Mouse (Mus musculus) intestine, postnatal 0 days (tissue): ENCODE data around the gene Aplf. TPM values are rescaled to one million over a fixed set of nuclear protein-coding genes. Genes with fewer than 3 reads are reported as not detected.

Experiments used
- ATAC-seq: fragments of 200-750 bp; cut with Nextera tagmentation; 2 replicates; pipeline ENCODE4 v1.8.0; 2017; ENCODE audit warnings: mild to moderate bottlenecking, moderate TSS enrichment, moderate library complexity
- H3K27ac ChIP-seq: fragments of 300-500 bp; sonication (generic); 2 replicates; pipeline ENCODE4 v1.5.1; 2014; ENCODE audit warnings: mild to moderate bottlenecking, low read depth, low read length, moderate library complexity
- H3K27me3 ChIP-seq: fragments of 300-500 bp; sonication (generic); replicated peaks from 2 replicates; pipeline ENCODE4 v1.6.1; 2014; ENCODE audit warnings: low read length, mixed read lengths; ENCODE audit not compliant: control insufficient read depth, insufficient read depth
- H3K36me3 ChIP-seq: fragments of 300-500 bp; sonication (generic); 2 replicates; pipeline ENCODE4 v1.6.1; 2014; ENCODE audit warnings: mild to moderate bottlenecking, moderate library complexity; ENCODE audit not compliant: control insufficient read depth, insufficient read depth
- H3K4me1 ChIP-seq: fragments of 300-500 bp; sonication (generic); replicated peaks from 2 replicates; pipeline ENCODE4 v1.6.1; 2014; ENCODE audit warnings: antibody characterized with exemption, low read length, mixed read lengths; ENCODE audit not compliant: control insufficient read depth, insufficient read depth
- H3K4me2 ChIP-seq: fragments of 300-500 bp; sonication (generic); replicated peaks from 2 replicates; pipeline ENCODE4 v1.6.1; 2014; ENCODE audit warnings: low read depth, mild to moderate bottlenecking, moderate library complexity
- H3K4me3 ChIP-seq: fragments of 300-500 bp; sonication (generic); 2 replicates; pipeline ENCODE4 v1.5.1; 2014; ENCODE audit warnings: low read depth, low read length
- H3K9ac ChIP-seq: fragments of 300-500 bp; sonication (generic); 2 replicates; pipeline ENCODE4 v1.6.1; 2014; ENCODE audit warnings: mild to moderate bottlenecking, low read depth, low read length
- H3K9me3 ChIP-seq: fragments of 300-500 bp; sonication (generic); 2 replicates; pipeline ENCODE4 v1.6.1; 2016; ENCODE audit warnings: mixed run types; ENCODE audit not compliant: control insufficient read depth
- CTCF ChIP-seq: sonication (generic); IDR thresholded peaks from 2 replicates; pipeline ENCODE4 v1.5.1; 2016; ENCODE audit warnings: low read depth, mild to moderate bottlenecking, control low read depth, antibody characterized with exemption, moderate library complexity
- WGBS: fragments of 180-500 bp; shearing (Covaris S2); extraction: QIAGEN DNeasy Blood & Tissue Kit; methylation state at CpG from one replicate; pipeline ENCODE4 v1.1.7; 2014; 5-methylcytosine and 5-hydroxymethylcytosine counted together
- polyA plus RNA-seq: library from polyadenylated mRNA; unstranded; fragments of >200 nt; fragmentation: Nextera tagmentation; extraction: Ambion mirVana; gene quantifications from 2 replicates; pipeline ENCODE4 v1.2.1, GENCODE M21; 2015

Aplf gene
- polyA plus RNA-seq: 7.4 and 7.9 TPM in 2 replicates

DNA sequence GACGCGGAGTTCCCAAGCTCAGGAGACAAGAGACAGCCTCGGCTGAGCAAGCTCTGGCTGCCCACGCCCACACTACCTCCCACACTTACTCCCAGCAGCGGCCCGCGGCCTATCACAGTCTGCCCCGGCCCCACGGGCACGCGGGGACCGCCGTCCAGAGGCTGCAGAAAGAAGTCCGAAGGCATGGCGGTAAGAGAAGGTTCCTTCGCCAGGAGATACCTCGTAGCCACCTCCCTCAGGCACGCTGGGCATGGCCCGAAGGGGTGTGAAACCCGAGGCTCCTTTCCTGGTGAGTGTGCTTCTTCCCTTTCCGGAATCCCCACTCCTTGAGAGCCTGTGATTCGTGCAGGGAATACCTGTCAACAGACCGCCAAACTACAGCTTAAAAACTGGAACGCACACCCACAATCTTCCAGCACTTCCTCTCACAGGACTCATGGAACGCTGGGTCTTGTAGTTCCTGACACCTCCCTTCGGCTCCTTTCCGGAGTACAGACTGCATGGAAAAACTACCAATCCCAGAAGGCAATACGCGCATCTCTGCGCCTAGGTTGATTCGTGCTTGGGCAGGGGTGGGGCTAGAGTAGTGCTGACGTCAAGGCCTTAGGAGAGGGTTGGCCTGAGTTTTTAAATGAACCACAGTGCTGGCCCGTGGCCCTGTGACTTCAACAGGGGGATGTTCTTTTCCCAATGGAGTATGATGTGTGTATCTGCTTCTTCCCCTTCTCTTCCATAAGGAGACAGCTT is at the start of gene Aplf:
Gene Aplf, minus strand, starts transcription at position 423 of the 747 bp plus-strand sequence.
- ATAC-seq: peak; percentile 99
- Histone ChIP-seq H3K27ac (peak within 1 kb of the TSS; percentile 63), H3K36me3 (no peaks in the 10 kb centered on the region; the same call in 1 of the 2 replicates), H3K4me1 (peaks cover 4% of the 10 kb centered on the region; the same call in 1 of the 2 replicates), H3K4me3 (peak within 1 kb of the TSS; percentile 61), H3K9ac (peak within 1 kb of the TSS; percentile 45), H3K9me3 (no peaks in the 10 kb centered on the region), H3K4me2 (peak within 1 kb of the TSS; percentile 72), H3K27me3 (no peaks in the 10 kb centered on the region)
- under 1% methylated on average over 33 of the region's 33 CpGs for WGBS
- TF ChIP-seq CTCF: no peak

GRCm38 (mm10) chr6:87714091-87714490 is 42.1 kb upstream of the Aplf start:
- no peak overlapping the region for H3K4me3 ChIP-seq
- no peaks in the 10 kb centered on the region for H3K36me3 ChIP-seq
- TF ChIP-seq CTCF: no peak
- H3K9ac ChIP-seq: no peak overlapping the region
- no peaks in the 10 kb centered on the region for H3K4me1 ChIP-seq
- H3K9me3 ChIP-seq: no peaks in the 10 kb centered on the region
- no peak for ATAC-seq
- 77% methylated on average over 4 of the region's 4 CpGs for WGBS
- no peak overlapping the region for H3K4me2 ChIP-seq
- H3K27me3 ChIP-seq: no peaks in the 10 kb centered on the region; the same call in 1 of the 2 replicates
- H3K27ac ChIP-seq: no peak overlapping the region

GRCm38 (mm10) chr6:87712311-87712710 is 40.3 kb upstream of the Aplf start:
- H3K4me2 ChIP-seq: no peak overlapping the region
- no peak overlapping the region for H3K27ac ChIP-seq
- 92% methylated on average over 4 of the region's 4 CpGs for WGBS
- no peaks in the 10 kb centered on the region for H3K9me3 ChIP-seq
- no peaks in the 10 kb centered on the region; the same call in 1 of the 2 replicates for H3K27me3 ChIP-seq
- H3K4me1 ChIP-seq: no peaks in the 10 kb centered on the region
- no peaks in the 10 kb centered on the region for H3K36me3 ChIP-seq
- ATAC-seq: no peak
- TF ChIP-seq CTCF: no peak
- no peak overlapping the region for H3K4me3 ChIP-seq
- H3K9ac ChIP-seq: no peak overlapping the region

- TF ChIP-seq CTCF: peak; percentile 61
- no peaks in the 10 kb centered on the region for H3K4me1 ChIP-seq
- H3K27ac ChIP-seq: no peak overlapping the region
- 39% methylated on average over 3 of the region's 3 CpGs for WGBS
- H3K9ac ChIP-seq: no peak overlapping the region
- H3K27me3 ChIP-seq: no peaks in the 10 kb centered on the region
- H3K4me2 ChIP-seq: no peak overlapping the region
- H3K9me3 ChIP-seq: no peaks in the 10 kb centered on the region
- ATAC-seq: no peak
- no peaks in the 10 kb centered on the region for H3K36me3 ChIP-seq
- H3K4me3 ChIP-seq: no peak overlapping the region
These were observed 34.3 kb upstream of the Aplf start for GRCm38 (mm10) chr6:87706246-87706645.

DNA sequence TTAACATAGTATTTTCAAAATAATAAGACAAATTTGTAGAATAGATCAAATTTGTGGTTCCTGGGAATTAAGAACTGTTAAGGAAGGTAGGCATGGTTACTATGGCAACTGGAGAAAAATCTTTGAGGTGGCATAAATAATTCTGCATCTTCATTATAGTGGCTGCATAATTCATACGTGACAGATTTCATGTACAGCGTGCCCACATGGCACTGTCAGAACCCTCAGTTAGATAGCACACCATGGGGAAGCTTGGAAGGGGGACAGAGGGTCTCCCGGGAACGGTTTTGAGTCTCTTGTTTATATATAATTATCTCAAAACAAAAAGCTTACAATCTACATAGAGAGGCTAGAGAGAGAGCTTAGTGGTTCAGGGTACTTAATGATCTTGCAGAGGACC is 24.6 kb upstream of the Aplf start:
- no peak overlapping the region for H3K4me3 ChIP-seq
- no peaks in the 10 kb centered on the region for H3K27me3 ChIP-seq
- no peak overlapping the region for H3K9ac ChIP-seq
- TF ChIP-seq CTCF: no peak
- no peak overlapping the region for H3K4me2 ChIP-seq
- no peak overlapping the region for H3K27ac ChIP-seq
- no peaks in the 10 kb centered on the region for H3K36me3 ChIP-seq
- 0 out of 2 replicates have a peak, but pooled peaks cover 2% of the 10 kb centered on the region for H3K4me1 ChIP-seq
- WGBS: 87% methylated on average over 4 of the region's 4 CpGs
- H3K9me3 ChIP-seq: no peaks in the 10 kb centered on the region
- no peak for ATAC-seq

GRCm38 (mm10) chr6:87695947-87696346 is 24.0 kb upstream of the Aplf start:
- Histone ChIP-seq H3K36me3 (no peaks in the 10 kb centered on the region), H3K9ac (no peak overlapping the region), H3K9me3 (no peaks in the 10 kb centered on the region), H3K4me3 (no peak overlapping the region), H3K27ac (no peak overlapping the region), H3K4me1 (0 out of 2 replicates have a peak, but pooled peaks cover 2% of the 10 kb centered on the region), H3K27me3 (no peaks in the 10 kb centered on the region), H3K4me2 (no peak overlapping the region)
- WGBS: 52% methylated on average over 3 of the region's 3 CpGs
- ATAC-seq: no peak
- no peak for TF ChIP-seq CTCF
